Mouse (Mus musculus): ENCODE results near the gene A630023A22Rik.

GRCm38 (mm10) chr14:34107594-34107993 is 5.0 kb upstream of the A630023A22Rik start:
- TF ChIP-seq POLR2A (IDR thresholded peaks at IDR 0.05; ENCODE audit: control insufficient read depth, low read depth, low read length) (no peak), CTCF (IDR thresholded peaks at IDR 0.05; ENCODE audit: control insufficient read depth, insufficient read depth, insufficient replicate concordance, low read depth, low read length) (no peak)
